Mouse (Mus musculus) embryonic facial prominence, embryonic 13.5 days (tissue): ENCODE results near the gene Ptp4a2. TPM values are rescaled to one million over a fixed set of nuclear protein-coding genes. Genes with fewer than 3 reads are reported as not detected.
"Not testable (repeated sequence)": the region's sequence is repeated elsewhere in the genome, so short reads cannot be mapped to it uniquely, and the experiment has no call there.

Source experiments
- ATAC-seq: fragments of 200-750 bp; cut with Nextera tagmentation; 2 replicates; pipeline ENCODE4 v1.8.0; 2017; ENCODE audit warnings: low read depth; ENCODE audit not compliant: insufficient number of reproducible peaks, insufficient read depth, low FRiP score, low TSS enrichment
- H3K27ac ChIP-seq: fragments of 300-500 bp; sonication (generic); 2 replicates; pipeline ENCODE4 v1.5.1; 2015; ENCODE audit warnings: moderate library complexity, mild to moderate bottlenecking, inconsistent platforms
- H3K27me3 ChIP-seq: fragments of 300-500 bp; sonication (generic); 2 replicates; pipeline ENCODE4 v1.6.1; 2015; ENCODE audit warnings: mild to moderate bottlenecking, inconsistent platforms
- H3K36me3 ChIP-seq: fragments of 300-500 bp; sonication (generic); 2 replicates; pipeline ENCODE4 v1.6.1; 2015; ENCODE audit warnings: mild to moderate bottlenecking, inconsistent platforms
- H3K4me1 ChIP-seq: fragments of 300-500 bp; sonication (generic); 2 replicates; pipeline ENCODE4 v1.6.1; 2015; ENCODE audit warnings: inconsistent platforms
- H3K4me2 ChIP-seq: fragments of 300-500 bp; sonication (generic); 2 replicates; pipeline ENCODE4 v1.6.1; 2015; ENCODE audit warnings: moderate library complexity, mild to moderate bottlenecking, inconsistent platforms
- H3K4me3 ChIP-seq: fragments of 300-500 bp; sonication (generic); 2 replicates; pipeline ENCODE4 v1.5.1; 2015; ENCODE audit warnings: mild to moderate bottlenecking, inconsistent platforms
- H3K9ac ChIP-seq: fragments of 300-500 bp; sonication (generic); 2 replicates; pipeline ENCODE4 v1.6.1; 2015; ENCODE audit warnings: mild to moderate bottlenecking, inconsistent platforms
- H3K9me3 ChIP-seq: fragments of 300-500 bp; sonication (generic); 2 replicates; pipeline ENCODE4 v1.6.1; 2016; ENCODE audit warnings: inconsistent platforms
- WGBS: fragments of 180-500 bp; shearing (Covaris S2); methylation state at CpG from one replicate; pipeline ENCODE4 v1.1.7; 2015; ENCODE audit warnings: mixed read lengths; 5-methylcytosine and 5-hydroxymethylcytosine counted together
- polyA plus RNA-seq: library from polyadenylated mRNA; unstranded; fragments of >200 nt; fragmentation: Nextera tagmentation; extraction: Ambion mirVana; gene quantifications from 2 replicates; pipeline ENCODE4 v1.2.1, GENCODE M21; 2015

Gene Ptp4a2
- polyA plus RNA-seq, 1 experiment from 2014 or later: 318 TPM

GRCm38 (mm10) chr4:129877967-129878655, 67.1 kb downstream of the Ptp4a2 start:
- Histone ChIP-seq H3K9me3 (no peaks in the 10 kb centered on the region), H3K4me1 (peaks cover 52% of the 10 kb centered on the region), H3K9ac (peak overlapping the region; percentile 69; the same call in 1 of the 2 replicates), H3K4me3 (peak overlapping the region; percentile 33; the same call in 1 of the 2 replicates), H3K4me2 (peak overlapping the region; percentile 58), H3K27ac (peak overlapping the region; percentile 89), H3K36me3 (no peaks in the 10 kb centered on the region), H3K27me3 (no peaks in the 10 kb centered on the region)
- 48% methylated on average over 11 of the region's 11 CpGs for WGBS
- no peak for ATAC-seq

- no peak overlapping the region for H3K4me2 ChIP-seq
- ATAC-seq: no peak
- no peak overlapping the region for H3K9ac ChIP-seq
- no peaks in the 10 kb centered on the region for H3K9me3 ChIP-seq
- WGBS: 28% methylated on average over 8 of the region's 8 CpGs
- no peaks in the 10 kb centered on the region for H3K36me3 ChIP-seq
- no peaks in the 10 kb centered on the region for H3K27me3 ChIP-seq
- H3K4me1 ChIP-seq: peaks cover 54% of the 10 kb centered on the region
- H3K27ac ChIP-seq: peak overlapping the region; percentile 81
- no peak overlapping the region for H3K4me3 ChIP-seq
Measured at GRCm38 (mm10) chr4:129878656-129879145, 67.7 kb downstream of the Ptp4a2 start.

- H3K27me3 ChIP-seq: no peaks in the 10 kb centered on the region
- no peak overlapping the region for H3K4me2 ChIP-seq
- peak overlapping the region; percentile 81 for H3K27ac ChIP-seq
- 32% methylated on average over 4 of the region's 4 CpGs for WGBS
- no peak overlapping the region for H3K4me3 ChIP-seq
- H3K9me3 ChIP-seq: no peaks in the 10 kb centered on the region
- H3K36me3 ChIP-seq: no peaks in the 10 kb centered on the region
- H3K4me1 ChIP-seq: peaks cover 54% of the 10 kb centered on the region
- no peak for ATAC-seq
- H3K9ac ChIP-seq: no peak overlapping the region
Measured at GRCm38 (mm10) chr4:129879206-129879780, 68.3 kb downstream of the Ptp4a2 start.

- H3K4me1 ChIP-seq: peaks cover 54% of the 10 kb centered on the region
- H3K36me3 ChIP-seq: no peaks in the 10 kb centered on the region
- ATAC-seq: no peak
- H3K9me3 ChIP-seq: no peaks in the 10 kb centered on the region
- no peaks in the 10 kb centered on the region for H3K27me3 ChIP-seq
- H3K4me3 ChIP-seq: no peak overlapping the region
- H3K4me2 ChIP-seq: no peak overlapping the region
- WGBS: 70% methylated on average over 7 of the region's 7 CpGs
- H3K27ac ChIP-seq: no peak overlapping the region
- no peak overlapping the region for H3K9ac ChIP-seq
Measured at GRCm38 (mm10) chr4:129880615-129881014, 69.6 kb downstream of the Ptp4a2 start.

GRCm38 (mm10) chr4:129881661-129882060, 70.6 kb downstream of the Ptp4a2 start:
- H3K9me3 ChIP-seq: no peaks in the 10 kb centered on the region
- no peak overlapping the region for H3K4me2 ChIP-seq
- no peak for ATAC-seq
- no peaks in the 10 kb centered on the region for H3K27me3 ChIP-seq
- 22% methylated on average over 3 of the region's 3 CpGs for WGBS
- no peak overlapping the region for H3K4me3 ChIP-seq
- H3K27ac ChIP-seq: peak overlapping the region; percentile 83
- H3K36me3 ChIP-seq: no peaks in the 10 kb centered on the region
- H3K4me1 ChIP-seq: peaks cover 52% of the 10 kb centered on the region
- no peak overlapping the region for H3K9ac ChIP-seq

- Histone ChIP-seq H3K9me3 (no peaks in the 10 kb centered on the region), H3K27me3 (no peaks in the 10 kb centered on the region), H3K27ac (peak overlapping the region; percentile 83), H3K9ac (peak overlapping the region; percentile 55; the same call in 1 of the 2 replicates), H3K36me3 (no peaks in the 10 kb centered on the region), H3K4me3 (peak overlapping the region; percentile 24), H3K4me1 (peaks cover 41% of the 10 kb centered on the region), H3K4me2 (peak overlapping the region; percentile 46)
- ATAC-seq: peak; percentile 71; the same call in 1 of the 2 replicates
- WGBS: 20% methylated on average over 11 of the region's 11 CpGs
Measured at GRCm38 (mm10) chr4:129882555-129883293, 71.7 kb downstream of the Ptp4a2 start.

- Histone ChIP-seq H3K27ac (no peak overlapping the region), H3K4me2 (no peak overlapping the region), H3K4me3 (no peak overlapping the region), H3K36me3 (no peaks in the 10 kb centered on the region), H3K4me1 (peaks cover 27% of the 10 kb centered on the region), H3K27me3 (no peaks in the 10 kb centered on the region), H3K9me3 (no peaks in the 10 kb centered on the region), H3K9ac (no peak overlapping the region)
- ATAC-seq: no peak
- 68% methylated on average over 12 of the region's 12 CpGs for WGBS
Measured at GRCm38 (mm10) chr4:129884041-129884930, 73.3 kb downstream of the Ptp4a2 start.

GRCm38 (mm10) chr4:129889661-129890060, 78.6 kb downstream of the Ptp4a2 start:
- no peak overlapping the region for H3K4me3 ChIP-seq
- H3K9me3 ChIP-seq: no peaks in the 10 kb centered on the region
- WGBS: 88% methylated on average over 10 of the region's 10 CpGs
- no peak for ATAC-seq
- no peaks in the 10 kb centered on the region for H3K27me3 ChIP-seq
- H3K27ac ChIP-seq: no peak overlapping the region
- H3K9ac ChIP-seq: no peak overlapping the region
- H3K36me3 ChIP-seq: no peaks in the 10 kb centered on the region
- no peak overlapping the region for H3K4me2 ChIP-seq
- 0 out of 2 replicates have a peak, but pooled peaks cover 3% of the 10 kb centered on the region for H3K4me1 ChIP-seq

- H3K9ac ChIP-seq: no peak overlapping the region
- no peak for ATAC-seq
- no peak overlapping the region for H3K27ac ChIP-seq
- H3K4me3 ChIP-seq: no peak overlapping the region
- H3K9me3 ChIP-seq: no peaks in the 10 kb centered on the region
- no peaks in the 10 kb centered on the region for H3K27me3 ChIP-seq
- 86% methylated on average over 7 of the region's 7 CpGs for WGBS
- H3K4me1 ChIP-seq: 0 out of 2 replicates have a peak, but pooled peaks cover 3% of the 10 kb centered on the region
- no peaks in the 10 kb centered on the region for H3K36me3 ChIP-seq
- no peak overlapping the region for H3K4me2 ChIP-seq
Measured at GRCm38 (mm10) chr4:129890094-129890493, 79.1 kb downstream of the Ptp4a2 start.

- ATAC-seq: no peak
- Histone ChIP-seq H3K4me2 (no peak overlapping the region), H3K27ac (no peak overlapping the region), H3K9ac (no peak overlapping the region), H3K36me3 (no peaks in the 10 kb centered on the region), H3K4me3 (no peak overlapping the region), H3K4me1 (peaks cover 7% of the 10 kb centered on the region), H3K27me3 (no peaks in the 10 kb centered on the region), H3K9me3 (no peaks in the 10 kb centered on the region)
- WGBS: 92% methylated on average over 3 of the region's 3 CpGs
Measured at GRCm38 (mm10) chr4:129894861-129895260, 83.8 kb downstream of the Ptp4a2 start.

- H3K27me3 ChIP-seq, H3K27ac ChIP-seq, H3K4me3 ChIP-seq, ATAC-seq, H3K36me3 ChIP-seq, H3K9me3 ChIP-seq, H3K4me2 ChIP-seq, H3K4me1 ChIP-seq, H3K9ac ChIP-seq: not testable (repeated sequence)
- WGBS: 94% methylated on average over 18 of the region's 18 CpGs
Measured at GRCm38 (mm10) chr4:129898815-129899214, 87.8 kb downstream of the Ptp4a2 start.
